Mouse (Mus musculus): ENCODE results near the gene Cabin1. TPM values are rescaled to one million over a fixed set of nuclear protein-coding genes. Genes with fewer than 3 reads are reported as not detected.

Gene Cabin1
- polyA plus RNA-seq (2015; fragmentation: Nextera tagmentation; extraction: Ambion mirVana): 33.1 and 34.5 TPM in 2 replicates

- TF ChIP-seq EP300 (IDR thresholded peaks at IDR 0.05) (no peak), CTCF (IDR thresholded peaks at IDR 0.05) (no peak)
- H3K27ac ChIP-seq (ENCODE audit: low read length): peak within 1 kb of the TSS; percentile 65
- no peaks in the 10 kb centered on the region for H3K9me3 ChIP-seq (ENCODE audit: low read length)
- WGBS: under 1% methylated on average over 60 of the region's 61 CpGs
- H3K27me3 ChIP-seq (replicated peaks; ENCODE audit: insufficient read depth, low read length): no peaks in the 10 kb centered on the region
- no peaks in the 10 kb centered on the region for H3K36me3 ChIP-seq (ENCODE audit: insufficient read depth, low read length)
- peak; percentile 100 for ATAC-seq
- peaks cover 5% of the 10 kb centered on the region; the same call in 1 of the 2 replicates for H3K4me1 ChIP-seq (ENCODE audit: insufficient read depth, low read depth, low read length)
- peak; percentile 98 for DNase-seq (ENCODE audit: low spot score)
- H3K4me3 ChIP-seq (ENCODE audit: low read depth, low read length): peak within 1 kb of the TSS; percentile 78
- peak within 1 kb of the TSS; percentile 87 for H3K4me2 ChIP-seq (replicated peaks; ENCODE audit: low read depth, low read length)
- H3K9ac ChIP-seq (replicated peaks; ENCODE audit: low read depth): peak within 1 kb of the TSS; percentile 82
These were observed at the start of gene Cabin1 for GRCm38 (mm10) chr10:75763682-75764518. Cabin1 (minus strand) TSS chr10:75764341.

- Histone ChIP-seq H3K4me1 (ENCODE audit: insufficient read depth, low read depth, low read length) (no peaks in the 10 kb centered on the region), H3K9ac (replicated peaks; ENCODE audit: low read depth) (no peak overlapping the region), H3K27ac (ENCODE audit: low read length) (no peak overlapping the region), H3K4me2 (replicated peaks; ENCODE audit: low read depth, low read length) (no peak overlapping the region), H3K36me3 (ENCODE audit: insufficient read depth, low read length) (no peaks in the 10 kb centered on the region), H3K27me3 (replicated peaks; ENCODE audit: insufficient read depth, low read length) (no peaks in the 10 kb centered on the region), H3K9me3 (ENCODE audit: low read length) (no peaks in the 10 kb centered on the region), H3K4me3 (ENCODE audit: low read depth, low read length) (no peak overlapping the region)
- TF ChIP-seq EP300 (IDR thresholded peaks at IDR 0.05): no peak
- TF ChIP-seq CTCF (IDR thresholded peaks at IDR 0.05): no peak
- DNase-seq (ENCODE audit: low spot score) (no peak), ATAC-seq (no peak)
- 48% methylated on average over 2 of the region's 2 CpGs for WGBS
These were observed 40.1 kb upstream of the Cabin1 start for GRCm38 (mm10) chr10:75804217-75804616.

GRCm38 (mm10) chr10:75798176-75798696 lies 34.1 kb upstream of the Cabin1 start, which contains the start of gene Gstt1:
Gstt1 (minus strand) TSS chr10:75798584.
- 6% methylated on average over 18 of the region's 18 CpGs for WGBS
- ATAC-seq: peak; percentile 42
- 0 out of 2 replicates have a peak, but pooled peaks have one; percentile 7 for TF ChIP-seq CTCF (IDR thresholded peaks at IDR 0.05)
- no peak for TF ChIP-seq EP300 (IDR thresholded peaks at IDR 0.05)
- Histone ChIP-seq H3K27me3 (replicated peaks; ENCODE audit: insufficient read depth, low read length) (no peaks in the 10 kb centered on the region), H3K4me2 (replicated peaks; ENCODE audit: low read depth, low read length) (peak within 1 kb of the TSS; percentile 67), H3K27ac (ENCODE audit: low read length) (peak within 1 kb of the TSS; percentile 28; the same call in 1 of the 2 replicates), H3K9ac (replicated peaks; ENCODE audit: low read depth) (peak within 1 kb of the TSS; percentile 37), H3K36me3 (ENCODE audit: insufficient read depth, low read length) (no peaks in the 10 kb centered on the region), H3K4me3 (ENCODE audit: low read depth, low read length) (peak within 1 kb of the TSS; percentile 53), H3K9me3 (ENCODE audit: low read length) (no peaks in the 10 kb centered on the region), H3K4me1 (ENCODE audit: insufficient read depth, low read depth, low read length) (peaks cover 10% of the 10 kb centered on the region; the same call in 1 of the 2 replicates)
- DNase-seq (ENCODE audit: low spot score): peak; percentile 52

- Histone ChIP-seq H3K9ac (replicated peaks; ENCODE audit: low read depth) (peak overlapping the region; percentile 37), H3K36me3 (ENCODE audit: insufficient read depth, low read length) (no peaks in the 10 kb centered on the region), H3K9me3 (ENCODE audit: low read length) (no peaks in the 10 kb centered on the region), H3K4me1 (ENCODE audit: insufficient read depth, low read depth, low read length) (peaks cover 10% of the 10 kb centered on the region; the same call in 1 of the 2 replicates), H3K27me3 (replicated peaks; ENCODE audit: insufficient read depth, low read length) (no peaks in the 10 kb centered on the region), H3K4me3 (ENCODE audit: low read depth, low read length) (peak overlapping the region; percentile 53), H3K4me2 (replicated peaks; ENCODE audit: low read depth, low read length) (peak overlapping the region; percentile 67), H3K27ac (ENCODE audit: low read length) (peak overlapping the region; percentile 28; the same call in 1 of the 2 replicates)
- ATAC-seq: peak; percentile 69
- no peak for TF ChIP-seq EP300 (IDR thresholded peaks at IDR 0.05)
- no peak for TF ChIP-seq CTCF (IDR thresholded peaks at IDR 0.05)
- under 1% methylated on average over 12 of the region's 12 CpGs for WGBS
- DNase-seq (ENCODE audit: low spot score): peak; percentile 66
These were observed 33.6 kb upstream of the Cabin1 start for GRCm38 (mm10) chr10:75797619-75798175.

- ATAC-seq: peak; percentile 57
These were observed 32.8 kb upstream of the Cabin1 start for GRCm38 (mm10) chr10:75796731-75797516.

More at GRCm38 (mm10) chr10:75796731-75797516, 32.8 kb upstream of the Cabin1 start:
- 32% methylated on average over 11 of the region's 11 CpGs for WGBS
- H3K36me3 ChIP-seq (ENCODE audit: insufficient read depth, low read length): no peaks in the 10 kb centered on the region
- DNase-seq (ENCODE audit: low spot score): peak; percentile 72
- H3K27me3 ChIP-seq (replicated peaks; ENCODE audit: insufficient read depth, low read length): no peaks in the 10 kb centered on the region
- H3K27ac ChIP-seq (ENCODE audit: low read length): 0 out of 2 replicates have a peak overlapping the region, but pooled peaks have one; percentile 28
- peaks cover 10% of the 10 kb centered on the region; the same call in 1 of the 2 replicates for H3K4me1 ChIP-seq (ENCODE audit: insufficient read depth, low read depth, low read length)
- H3K4me3 ChIP-seq (ENCODE audit: low read depth, low read length): peak overlapping the region; percentile 53
- peak overlapping the region; percentile 37; the same call in 1 of the 2 replicates for H3K9ac ChIP-seq (replicated peaks; ENCODE audit: low read depth)
- H3K9me3 ChIP-seq (ENCODE audit: low read length): no peaks in the 10 kb centered on the region
- H3K4me2 ChIP-seq (replicated peaks; ENCODE audit: low read depth, low read length): peak overlapping the region; percentile 67
- TF ChIP-seq CTCF (IDR thresholded peaks at IDR 0.05) (no peak), EP300 (IDR thresholded peaks at IDR 0.05) (no peak)
